ENCODE assay signal across 15 mouse cellular contexts in the genomic region with DNA sequence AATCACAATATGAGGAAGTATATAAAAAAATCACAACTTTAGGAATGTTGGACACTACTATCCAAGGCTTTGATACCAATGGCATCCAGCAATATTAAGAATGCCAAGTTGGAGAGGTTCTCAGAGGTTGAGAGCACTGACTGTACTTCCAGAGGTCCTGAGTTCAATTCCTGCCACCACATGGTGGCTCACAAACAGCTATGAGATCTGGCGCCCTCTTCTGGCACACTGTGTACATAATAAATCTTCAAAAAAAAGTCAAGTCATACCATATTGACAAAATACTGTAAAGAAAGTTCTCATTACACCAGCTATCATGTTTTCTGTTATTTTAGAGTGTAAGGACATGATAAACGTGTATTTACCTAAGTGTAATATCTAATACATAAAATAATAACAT.
A peak's percentile ranks its signal among the peaks of the same experiment; 100 is the strongest.
DNase-seq lines count a peak whose midpoint lies in the region; ATAC-seq and TF ChIP-seq lines count a peak whose summit lies in the region.
"Had no signal": no experiment of that assay in that cellular context is flagged by ENCODE, and none has a peak within 500 bp of the region (broad histone marks: within the 10 kb centered on the region; RNA-seq: fewer than 3 reads in every experiment).

No protein-coding gene starts in this region.

- 57% methylated on average over 2 of the region's 2 CpGs for WGBS in hindbrain, postnatal 0 days
- 52% methylated on average over 2 of the region's 2 CpGs for WGBS in hindbrain, embryonic 12.5 days

- H3K4me1 ChIP-seq in hindbrain, postnatal 0 days (ENCODE audit: insufficient read depth, low read length), result no peaks in the 10 kb centered on the region
- H3K4me1 ChIP-seq in hindbrain, embryonic 12.5 days, result peaks cover 5% of the 10 kb centered on the region; the same call in 1 of the 2 replicates
- H3K4me1 ChIP-seq in ES-E14 (ENCODE audit: control insufficient read depth in 2 of 2, insufficient read depth in 2 of 2, low read length in 2 of 2, poor library complexity in 1 of 2), result peaks cover 2% of the 10 kb centered on the region in 2 experiments; a peak in 1 of 4 replicates
- H3K4me1 ChIP-seq: embryonic facial prominence, embryonic 15.5 days; heart, embryonic 10.5 days had no signal

- H3K27ac ChIP-seq in hindbrain, postnatal 0 days, result no peak overlapping the region
- H3K27ac ChIP-seq in hindbrain, embryonic 12.5 days, result no peak overlapping the region
- H3K27ac ChIP-seq in ES-E14 (ENCODE audit: insufficient read depth, low read depth, low read length, poor library complexity, severe bottlenecking), result no peak overlapping the region
- H3K27ac ChIP-seq: embryonic facial prominence, embryonic 15.5 days; heart, embryonic 10.5 days had no signal

- peak; percentile 24; the same call in 1 of the 2 replicates for TF ChIP-seq CTCF in hindbrain, postnatal 0 days (IDR thresholded peaks at IDR 0.05; ENCODE audit: low read depth)

- H3K9me3 ChIP-seq in hindbrain, postnatal 0 days (ENCODE audit: low read length), result no peaks in the 10 kb centered on the region
- H3K9me3 ChIP-seq in hindbrain, embryonic 12.5 days (replicated peaks), result no peaks in the 10 kb centered on the region
- no peaks in the 10 kb centered on the region for H3K9me3 ChIP-seq in ES-E14 (ENCODE audit: control insufficient read depth, insufficient read depth, low read depth, low read length)
- H3K9me3 ChIP-seq: embryonic facial prominence, embryonic 15.5 days; G1E; heart, embryonic 10.5 days had no signal

- H3K4me3 ChIP-seq in hindbrain, postnatal 0 days (ENCODE audit: low read length), result no peak overlapping the region
- H3K4me3 ChIP-seq in hindbrain, embryonic 12.5 days, result no peak overlapping the region
- H3K4me3 ChIP-seq in ES-E14 (ENCODE audit: insufficient read depth in 1 of 2, low read depth in 1 of 2, low read length in 2 of 2, poor library complexity in 1 of 2, severe bottlenecking in 1 of 2), result no peak overlapping the region
- H3K4me3 ChIP-seq: embryonic facial prominence, embryonic 15.5 days; heart, embryonic 10.5 days had no signal

- H3K9ac ChIP-seq in hindbrain, postnatal 0 days (replicated peaks; ENCODE audit: low read length), result no peak overlapping the region
- no peak overlapping the region for H3K9ac ChIP-seq in hindbrain, embryonic 12.5 days
- no peak overlapping the region for H3K9ac ChIP-seq in ES-E14 (ENCODE audit: insufficient read depth, low read depth, low read length, poor library complexity, severe bottlenecking)
- H3K9ac ChIP-seq: embryonic facial prominence, embryonic 15.5 days had no signal

- no peak for ATAC-seq in hindbrain, postnatal 0 days
- ATAC-seq in hindbrain, embryonic 12.5 days (ENCODE audit: low FRiP score), result no peak
- ATAC-seq: hindbrain, embryonic 16.5 days had no signal

- in situ Hi-C loops in ES-E14 (cut with MboI; ENCODE audit: low sequenced_read_pairs in 2 of 2, unreplicated experiment in 2 of 2), result no loop called here

- no peak overlapping the region for H3K4me2 ChIP-seq in hindbrain, postnatal 0 days (ENCODE audit: low read depth, low read length)
- H3K4me2 ChIP-seq in hindbrain, embryonic 12.5 days (replicated peaks), result no peak overlapping the region
- H3K4me2 ChIP-seq: embryonic facial prominence, embryonic 15.5 days had no signal

- H3K36me3 ChIP-seq in hindbrain, postnatal 0 days (ENCODE audit: insufficient read depth, low read length), result no peaks in the 10 kb centered on the region
- H3K36me3 ChIP-seq in hindbrain, embryonic 12.5 days, result no peaks in the 10 kb centered on the region
- H3K36me3 ChIP-seq in ES-E14 (ENCODE audit: control insufficient read depth, insufficient read depth, low read length, poor library complexity, severe bottlenecking), result no peaks in the 10 kb centered on the region
- H3K36me3 ChIP-seq: embryonic facial prominence, embryonic 15.5 days; G1E; heart, embryonic 10.5 days had no signal

- DNase-seq in hindbrain, postnatal 0 days (ENCODE audit: low spot score), result no peak
- peak; percentile 1 for DNase-seq in lung, postnatal 14 days
- DNase-seq in lung, postnatal 4 days, result no peak
- peak; percentile 31 for DNase-seq in ES-E14 (ENCODE audit: low read depth, low spot score)
- peak; percentile 23 for DNase-seq in embryo, embryonic 11 days
- no peak for DNase-seq in layer of hippocampus, postnatal 10 days (ENCODE audit: low spot score in 2 of 2)
- DNase-seq in heart, adult 9 months (ENCODE audit: low spot score in 2 of 2), result no peak
- DNase-seq: adrenal gland, postnatal 10 days; cerebellum, adult 8-10 months; thymus, postnatal 14 days had no signal

- no peaks in the 10 kb centered on the region for H3K27me3 ChIP-seq in hindbrain, postnatal 0 days (ENCODE audit: insufficient read depth, low read length)
- H3K27me3 ChIP-seq in hindbrain, embryonic 12.5 days, result no peaks in the 10 kb centered on the region
- H3K27me3 ChIP-seq: embryonic facial prominence, embryonic 15.5 days had no signal

TF ChIP-seq in ES-E14, 5 proteins besides CTCF, POLR2A, EP300 and RAD21:
- TF ChIP-seq ZNF384 (IDR thresholded peaks at IDR 0.05; ENCODE audit: low read depth, low read length) (peak; percentile 48; the same call in 1 of the 2 replicates), ZC3H11A (IDR thresholded peaks at IDR 0.05; ENCODE audit: borderline replicate concordance, low read depth, low read length) (peak; percentile 51), MAFK (IDR thresholded peaks at IDR 0.05; ENCODE audit: insufficient read depth, low read depth, low read length) (0 out of 2 replicates have a peak, but pooled peaks have one; percentile 12), CHD2 (IDR thresholded peaks at IDR 0.05; ENCODE audit: low read depth, low read length) (no peak)

Comparison
In these comparisons a context has a peak if more than half of its experiments do, and no peak if none do; other contexts are left out.
1. DNase-seq: peak in lung, postnatal 14 days (single experiment), ES-E14 (single experiment) and embryo, embryonic 11 days (single experiment); none in hindbrain, postnatal 0 days (single experiment), lung, postnatal 4 days (0 of 2), layer of hippocampus, postnatal 10 days (0 of 2) and heart, adult 9 months (0 of 2).